Comparison of ENCODE assay signal across 14 mouse cellular contexts in the genomic region with DNA sequence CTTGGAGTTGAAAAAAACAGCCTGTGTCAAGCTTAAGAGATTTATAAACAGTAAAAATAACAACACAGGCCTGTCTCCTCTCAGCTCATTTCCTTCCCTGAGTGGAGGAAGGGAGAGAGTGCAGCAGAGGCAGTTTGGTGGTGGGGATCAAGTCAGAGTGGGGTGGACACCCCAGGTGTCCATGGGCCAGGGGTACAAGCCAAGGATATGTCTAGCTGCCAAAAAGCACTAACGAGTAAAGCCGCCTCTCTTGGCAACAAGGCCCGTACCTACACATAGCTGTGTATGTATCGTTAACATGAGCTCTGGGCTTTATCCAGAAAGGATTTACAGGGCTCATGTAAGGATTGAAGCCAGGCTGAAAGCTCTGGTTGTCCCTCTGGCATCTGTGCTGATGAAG. TPM values are rescaled to one million over a fixed set of nuclear protein-coding genes. Genes with fewer than 3 reads are reported as not detected.
DNase-seq lines count a peak whose midpoint lies in the region; ATAC-seq and TF ChIP-seq lines count a peak whose summit lies in the region.
"Had no signal": no experiment of that assay in that cellular context is flagged by ENCODE, and none has a peak within 500 bp of the region (broad histone marks: within the 10 kb centered on the region; RNA-seq: fewer than 3 reads in every experiment).

No protein-coding gene starts in this region.

- H3K9ac ChIP-seq in hindbrain, embryonic 13.5 days: no peak overlapping the region; the same call in 1 of the 2 replicates
- no peak overlapping the region for H3K9ac ChIP-seq in hindbrain, embryonic 11.5 days (ENCODE audit: low read depth, low read length)
- H3K9ac ChIP-seq in midbrain, embryonic 11.5 days (ENCODE audit: low read length): no peak overlapping the region
- H3K9ac ChIP-seq in limb, embryonic 14.5 days (ENCODE audit: low read depth, low read length, severe bottlenecking): no peak overlapping the region
- H3K9ac ChIP-seq in stomach, postnatal 0 days (ENCODE audit: low read length): no peak overlapping the region

- peak overlapping the region; percentile 82 for H3K27ac ChIP-seq in hindbrain, embryonic 13.5 days
- H3K27ac ChIP-seq in hindbrain, embryonic 11.5 days (ENCODE audit: low read depth, low read length): no peak overlapping the region
- 0 out of 2 replicates have a peak overlapping the region, but pooled peaks have one; percentile 79 for H3K27ac ChIP-seq in midbrain, embryonic 10.5 days (replicated peaks)
- H3K27ac ChIP-seq in midbrain, embryonic 11.5 days (ENCODE audit: low read depth, low read length): no peak overlapping the region
- peak overlapping the region; percentile 52 for H3K27ac ChIP-seq in limb, embryonic 14.5 days (replicated peaks; ENCODE audit: low read depth, low read length)
- H3K27ac ChIP-seq in stomach, postnatal 0 days (replicated peaks): 0 out of 2 replicates have a peak overlapping the region, but pooled peaks have one; percentile 30
- H3K27ac ChIP-seq: macrophage had no signal

- 57% methylated on average over 4 of the region's 4 CpGs for WGBS in hindbrain, embryonic 13.5 days
- 74% methylated on average over 4 of the region's 4 CpGs for WGBS in hindbrain, embryonic 11.5 days
- WGBS in midbrain, embryonic 10.5 days: 79% methylated on average over 4 of the region's 4 CpGs
- whole genome bisulfite sequencing in midbrain, embryonic 11.5 days: 85% methylated on average over 4 of the region's 4 CpGs
- WGBS in limb, embryonic 14.5 days: 22% methylated on average over 4 of the region's 4 CpGs
- WGBS in stomach, postnatal 0 days: 33% methylated on average over 4 of the region's 4 CpGs

- DNase-seq in hindbrain, embryonic 11.5 days (ENCODE audit: low spot score): no peak
- DNase-seq in midbrain, embryonic 10.5 days (ENCODE audit: low spot score): no peak
- DNase-seq in midbrain, embryonic 11.5 days (ENCODE audit: low spot score, missing footprints): no peak
- DNase-seq in limb, embryonic 14.5 days (ENCODE audit: low spot score): peak; percentile 77
- DNase-seq in stomach, postnatal 0 days (ENCODE audit: low spot score): no peak
- DNase-seq in urinary bladder, adult 18-20 months (ENCODE audit: low spot score in 2 of 2): no peak
- no peak for DNase-seq in cerebellum, adult 11 months
- DNase-seq: heart, postnatal 10 days; layer of hippocampus, adult 9-11 months; right cerebral cortex, adult 18-20 months had no signal

- H3K9me3 ChIP-seq in hindbrain, embryonic 13.5 days: no peaks in the 10 kb centered on the region
- H3K9me3 ChIP-seq in hindbrain, embryonic 11.5 days (ENCODE audit: control insufficient read depth, low read length): no peaks in the 10 kb centered on the region
- H3K9me3 ChIP-seq in midbrain, embryonic 10.5 days (replicated peaks): no peaks in the 10 kb centered on the region
- no peaks in the 10 kb centered on the region for H3K9me3 ChIP-seq in midbrain, embryonic 11.5 days (ENCODE audit: control insufficient read depth, low read length)
- no peaks in the 10 kb centered on the region for H3K9me3 ChIP-seq in limb, embryonic 14.5 days (ENCODE audit: control insufficient read depth, low read length)
- no peaks in the 10 kb centered on the region for H3K9me3 ChIP-seq in stomach, postnatal 0 days (ENCODE audit: control insufficient read depth, low read length)

- TF ChIP-seq EP300 in stomach, postnatal 0 days (optimal IDR thresholded peaks at IDR 0.05): no peak

- ATAC-seq in hindbrain, embryonic 13.5 days (ENCODE audit: low FRiP score): no peak
- no peak for ATAC-seq in hindbrain, embryonic 11.5 days (ENCODE audit: low FRiP score)
- ATAC-seq in midbrain, embryonic 11.5 days (ENCODE audit: low FRiP score): no peak
- peak; percentile 66 for ATAC-seq in limb, embryonic 14.5 days (ENCODE audit: low FRiP score, low read depth)
- peak; percentile 31; the same call in 1 of the 2 replicates for ATAC-seq in stomach, postnatal 0 days (ENCODE audit: low FRiP score, low TSS enrichment)

- no peak for TF ChIP-seq POLR2A in limb, embryonic 14.5 days (IDR thresholded peaks at IDR 0.05; ENCODE audit: borderline replicate concordance, extremely low read depth, insufficient read depth, insufficient read length)

- no peaks in the 10 kb centered on the region for H3K36me3 ChIP-seq in hindbrain, embryonic 13.5 days
- H3K36me3 ChIP-seq in hindbrain, embryonic 11.5 days (ENCODE audit: control insufficient read depth, insufficient read depth, low read length): no peaks in the 10 kb centered on the region
- H3K36me3 ChIP-seq in midbrain, embryonic 10.5 days: no peaks in the 10 kb centered on the region
- no peaks in the 10 kb centered on the region for H3K36me3 ChIP-seq in midbrain, embryonic 11.5 days (ENCODE audit: control insufficient read depth, insufficient read depth, low read length)
- H3K36me3 ChIP-seq in limb, embryonic 14.5 days (ENCODE audit: control insufficient read depth, insufficient read depth, low read length): no peaks in the 10 kb centered on the region
- H3K36me3 ChIP-seq in stomach, postnatal 0 days (ENCODE audit: control insufficient read depth, insufficient read depth, low read length): no peaks in the 10 kb centered on the region

- TF ChIP-seq CTCF in stomach, postnatal 0 days (IDR thresholded peaks at IDR 0.05; ENCODE audit: low read depth): no peak

- no peak overlapping the region for H3K4me2 ChIP-seq in hindbrain, embryonic 13.5 days
- no peak overlapping the region for H3K4me2 ChIP-seq in hindbrain, embryonic 11.5 days (replicated peaks; ENCODE audit: low read depth, low read length)
- no peak overlapping the region for H3K4me2 ChIP-seq in midbrain, embryonic 11.5 days
- no peak overlapping the region for H3K4me2 ChIP-seq in limb, embryonic 14.5 days (replicated peaks; ENCODE audit: low read depth, low read length, severe bottlenecking)
- H3K4me2 ChIP-seq in stomach, postnatal 0 days (replicated peaks; ENCODE audit: low read depth): no peak overlapping the region

- H3K4me1 ChIP-seq in hindbrain, embryonic 13.5 days (replicated peaks): peaks cover 55% of the 10 kb centered on the region
- H3K4me1 ChIP-seq in hindbrain, embryonic 11.5 days (replicated peaks; ENCODE audit: control insufficient read depth, insufficient read depth, low read length): peaks cover 2% of the 10 kb centered on the region; the same call in 1 of the 2 replicates
- peaks cover 73% of the 10 kb centered on the region for H3K4me1 ChIP-seq in midbrain, embryonic 10.5 days
- peaks cover 12% of the 10 kb centered on the region for H3K4me1 ChIP-seq in midbrain, embryonic 11.5 days (ENCODE audit: control insufficient read depth, insufficient read depth, low read length)
- peaks cover 13% of the 10 kb centered on the region for H3K4me1 ChIP-seq in limb, embryonic 14.5 days (ENCODE audit: control insufficient read depth, insufficient read depth, low read length)
- no peaks in the 10 kb centered on the region for H3K4me1 ChIP-seq in stomach, postnatal 0 days (replicated peaks; ENCODE audit: control insufficient read depth, insufficient read depth)

- H3K4me3 ChIP-seq in hindbrain, embryonic 13.5 days: no peak overlapping the region
- H3K4me3 ChIP-seq in hindbrain, embryonic 11.5 days (ENCODE audit: low read depth, low read length): no peak overlapping the region
- H3K4me3 ChIP-seq in midbrain, embryonic 10.5 days: no peak overlapping the region
- no peak overlapping the region for H3K4me3 ChIP-seq in midbrain, embryonic 11.5 days (ENCODE audit: low read depth, low read length)
- H3K4me3 ChIP-seq in limb, embryonic 14.5 days (replicated peaks; ENCODE audit: low read length): no peak overlapping the region
- H3K4me3 ChIP-seq in stomach, postnatal 0 days (ENCODE audit: low read depth, low read length): no peak overlapping the region
- H3K4me3 ChIP-seq: erythroblast, embryonic 14.5 days had no signal

- 0 out of 2 replicates have a peak, but pooled peaks cover 5% of the 10 kb centered on the region for H3K27me3 ChIP-seq in hindbrain, embryonic 13.5 days
- H3K27me3 ChIP-seq in hindbrain, embryonic 11.5 days (ENCODE audit: control insufficient read depth, insufficient read depth, low read length): no peaks in the 10 kb centered on the region
- no peaks in the 10 kb centered on the region for H3K27me3 ChIP-seq in midbrain, embryonic 10.5 days (ENCODE audit: low read depth, poor library complexity, severe bottlenecking)
- H3K27me3 ChIP-seq in midbrain, embryonic 11.5 days (ENCODE audit: control insufficient read depth, insufficient read depth, low read length): no peaks in the 10 kb centered on the region
- no peaks in the 10 kb centered on the region for H3K27me3 ChIP-seq in limb, embryonic 14.5 days (ENCODE audit: control insufficient read depth, insufficient read depth, low read length)
- no peaks in the 10 kb centered on the region for H3K27me3 ChIP-seq in stomach, postnatal 0 days (ENCODE audit: control insufficient read depth, insufficient read depth, low read length)

RNA-seq across cellular contexts. Expression of a gene that starts 42.9 kb away (rescaled TPM):
- polyA plus RNA-seq in hindbrain, embryonic 13.5 days (2015; fragmentation: Nextera tagmentation; extraction: Ambion mirVana): 6.5 and 7.0 TPM in 2 replicates
- polyA plus RNA-seq in hindbrain, embryonic 11.5 days (2014; fragmentation: Nextera tagmentation; extraction: Ambion mirVana): 0.19 and 0.68 TPM in 2 replicates
- 0.23 and 0.43 TPM in 2 replicates for polyA plus RNA-seq in midbrain, embryonic 10.5 days (2016; fragmentation: Nextera tagmentation; extraction: Ambion mirVana)
- 0.20 and 0.51 TPM in 2 replicates for polyA plus RNA-seq in midbrain, embryonic 11.5 days (2014; fragmentation: Nextera tagmentation; extraction: Ambion mirVana)
- 1.4 and 1.6 TPM in 2 replicates for polyA plus RNA-seq in limb, embryonic 14.5 days (2012; rRNA removed)
- 0.96 and 1.4 TPM in 2 replicates for polyA plus RNA-seq in limb, embryonic 14.5 days (2014; fragmentation: Nextera tagmentation; extraction: Ambion mirVana)
- polyA plus RNA-seq in stomach, postnatal 0 days (2015; fragmentation: Nextera tagmentation; extraction: Ambion mirVana): 0.41 and 0.44 TPM in 2 replicates
- polyA plus RNA-seq: erythroblast, embryonic 14.5 days; liver, adult 2 months; macrophage had no signal

Comparison
In these comparisons a context has a peak if more than half of its experiments do, and no peak if none do; other contexts are left out.
1. H3K27ac ChIP-seq: peak in hindbrain, embryonic 13.5 days (single experiment), midbrain, embryonic 10.5 days (single experiment), limb, embryonic 14.5 days (single experiment) and stomach, postnatal 0 days (single experiment); none in hindbrain, embryonic 11.5 days (single experiment) and midbrain, embryonic 11.5 days (single experiment).
2. ATAC-seq: peak in limb, embryonic 14.5 days (single experiment) and stomach, postnatal 0 days (single experiment); none in hindbrain, embryonic 13.5 days (single experiment), hindbrain, embryonic 11.5 days (single experiment) and midbrain, embryonic 11.5 days (single experiment).